Mouse (Mus musculus): ENCODE data around the gene Il4ra. TPM values are rescaled to one million over a fixed set of nuclear protein-coding genes. Genes with fewer than 3 reads are reported as not detected.

The Il4ra gene
- 15.8 and 18.2 TPM in 2 replicates for total RNA-seq (2012; rRNA removed)
- total RNA-seq (2014; rRNA removed): 20.7 and 26.4 TPM in 2 replicates
- polyA plus RNA-seq (2012; ENCODE audit: insufficient read length, low read depth): 25.4 and 27.4 TPM in 2 replicates

DNA sequence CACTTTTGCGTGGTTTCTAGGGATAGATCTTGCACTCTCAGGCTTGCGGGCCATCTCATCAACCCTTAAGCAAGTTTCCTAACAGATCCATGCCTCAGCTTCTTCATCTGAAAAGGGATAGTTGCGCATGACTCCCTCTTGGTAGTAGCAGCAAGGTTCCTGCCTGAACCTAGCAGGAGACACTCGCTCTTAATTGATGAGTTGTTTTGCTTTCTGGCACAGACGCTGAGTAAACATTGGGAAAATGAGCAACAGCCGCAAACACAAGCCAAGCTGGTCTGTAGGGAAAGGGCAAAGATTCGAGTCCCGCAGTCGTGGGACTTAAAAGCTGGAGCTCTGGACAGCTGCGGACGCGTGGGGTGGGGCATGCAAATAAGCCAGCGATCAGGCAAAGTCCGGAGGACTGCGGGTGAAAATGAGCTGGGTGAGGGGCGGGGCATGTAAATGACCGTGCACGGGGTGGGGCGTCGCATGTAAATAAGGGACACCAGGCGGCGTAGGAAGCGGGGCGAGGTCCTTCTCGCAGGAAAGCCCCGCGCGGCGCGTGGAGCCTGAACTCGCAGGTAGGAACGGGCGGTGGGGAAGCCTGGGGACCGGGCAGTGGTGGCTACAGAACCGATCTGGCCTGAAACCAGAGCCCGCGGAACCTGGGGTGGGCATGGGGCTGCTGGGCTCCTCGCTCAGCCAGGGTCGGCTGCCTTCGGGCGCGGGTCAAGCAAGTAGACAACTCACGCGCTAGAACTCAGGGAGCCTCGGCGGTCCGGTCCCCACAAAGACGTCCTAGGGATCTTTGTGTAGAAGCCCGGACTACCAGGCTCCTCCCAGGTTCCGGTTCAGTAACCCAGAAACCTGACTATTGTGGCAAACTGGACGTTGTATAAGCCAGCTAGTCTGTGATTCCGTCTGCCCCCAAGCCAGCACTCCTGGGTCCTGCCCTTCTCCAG is at the start of gene Il4ra:
Il4ra (plus strand) TSS at position 355 of the 944 bp plus-strand sequence.
- no peak within 1 kb of the TSS for H3K27ac ChIP-seq (ENCODE audit: insufficient read depth, low read depth)

DNA sequence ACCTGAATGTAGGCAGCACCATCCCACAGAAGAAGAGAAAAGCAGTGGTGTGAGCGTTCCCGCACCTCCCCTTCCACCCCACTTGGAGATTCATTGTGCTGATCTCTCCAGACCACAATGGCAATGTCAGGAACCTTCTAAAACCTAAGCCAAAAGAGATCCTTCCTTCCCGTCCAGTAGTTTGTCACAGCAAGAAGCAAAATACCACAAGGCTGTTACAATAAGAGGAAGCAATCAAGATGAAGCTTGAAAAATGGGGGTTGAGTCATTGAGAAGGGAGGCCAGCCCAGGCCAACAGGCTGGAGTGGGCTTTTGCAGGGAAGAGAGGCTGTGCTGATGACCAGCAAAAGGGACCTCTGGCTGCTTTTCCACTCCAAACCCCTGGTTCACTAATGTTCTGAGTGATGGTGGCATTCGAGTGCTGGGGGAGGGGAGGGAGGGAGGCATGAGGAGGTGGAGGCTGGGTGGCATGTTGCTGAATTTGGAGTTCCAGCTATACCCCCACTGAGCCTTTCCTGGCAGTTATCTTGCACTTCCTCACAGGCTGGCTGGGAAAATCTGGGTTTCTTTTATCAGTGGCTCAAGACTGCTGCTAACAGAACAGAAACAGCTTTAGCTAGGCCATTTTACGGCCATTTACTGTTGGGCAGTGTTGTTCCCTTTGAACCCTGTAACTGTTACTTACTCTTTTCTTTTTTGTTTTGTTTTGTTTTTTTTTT is 48.4 kb upstream of the Il4ra start:
- H3K27ac ChIP-seq (ENCODE audit: insufficient read depth, low read depth): no peak overlapping the region
- H3K79me2 ChIP-seq (replicated peaks; ENCODE audit: control insufficient read depth, extremely low read depth, insufficient read depth, poor library complexity, severe bottlenecking): no peaks in the 10 kb centered on the region
- no peak overlapping the region for H3K9ac ChIP-seq (ENCODE audit: insufficient read depth, low read depth)
- H3K27me3 ChIP-seq (replicated peaks): no peaks in the 10 kb centered on the region
- H3K4me1 ChIP-seq (ENCODE audit: control insufficient read depth in 1 of 2, insufficient read depth in 2 of 2): peaks cover 4 to 32% of the 10 kb centered on the region in 2 experiments; a peak in 2 of 4 replicates
- no peak overlapping the region for H3K4me3 ChIP-seq (replicated peaks in 1 of 3; ENCODE audit: low read depth in 2 of 3, low read length in 2 of 3, poor library complexity in 1 of 3)
- H3K9me3 ChIP-seq (replicated peaks; ENCODE audit: low read length): no peaks in the 10 kb centered on the region
- in situ Hi-C loops (cut with MboI; ENCODE audit: low pct_ligation_motif_present, low pct_unique_long_range_greater_than_20kb, low sequenced_read_pairs): no loop called here
- H3K36me3 ChIP-seq (replicated peaks in 1 of 2; ENCODE audit: control insufficient read depth in 1 of 2, insufficient read depth in 1 of 2, low read length in 1 of 2): no peaks in the 10 kb centered on the region
- DNase-seq (ENCODE audit: extremely low read depth): no peak
- no peak for TF ChIP-seq E2F4 (IDR thresholded peaks at IDR 0.05; ENCODE audit: insufficient replicate concordance, low read depth, low read length)
- dilution Hi-C loops (cut with MboI; ENCODE audit: extremely low pct_ligation_motif_present, extremely low pct_unique_long_range_greater_than_20kb, low sequenced_read_pairs): no loop called here
- no peak overlapping the region for H3K4me2 ChIP-seq (ENCODE audit: insufficient read depth, low read depth, poor library complexity, severe bottlenecking)

More for the DNA sequence above, at the start of gene Il4ra:
- DNase-seq (ENCODE audit: extremely low read depth): peak; percentile 89
- H3K4me3 ChIP-seq (replicated peaks in 1 of 3; ENCODE audit: low read depth in 2 of 3, low read length in 2 of 3, poor library complexity in 1 of 3): peak within 1 kb of the TSS; percentile 80 to 83 (median 81)
- peaks cover 4% of the 10 kb centered on the region for H3K27me3 ChIP-seq (replicated peaks)
- dilution Hi-C loops (cut with MboI; ENCODE audit: extremely low pct_ligation_motif_present, extremely low pct_unique_long_range_greater_than_20kb, low sequenced_read_pairs): no loop called here
- no peaks in the 10 kb centered on the region for H3K9me3 ChIP-seq (replicated peaks; ENCODE audit: low read length)
- peaks cover 0 to 11% of the 10 kb centered on the region in 2 experiments for H3K36me3 ChIP-seq (replicated peaks in 1 of 2; ENCODE audit: control insufficient read depth in 1 of 2, insufficient read depth in 1 of 2, low read length in 1 of 2)
- TF ChIP-seq CTCF (conservative IDR thresholded peaks at IDR 0.05 in 1 of 2, IDR thresholded peaks at IDR 0.05 in 1 of 2; ENCODE audit: low read depth in 2 of 2, low read length in 2 of 2) (no peak), POLR2A (IDR thresholded peaks at IDR 0.05; ENCODE audit: low read depth, low read length) (peak; percentile 84), MYC (IDR thresholded peaks at IDR 0.05; ENCODE audit: low read depth, low read length) (no peak), MXI1 (IDR thresholded peaks at IDR 0.05; ENCODE audit: low read depth, low read length) (peak; percentile 74; the same call in 1 of the 2 replicates), MAZ (IDR thresholded peaks at IDR 0.05; ENCODE audit: low read depth, low read length) (no peak), ELF1 (IDR thresholded peaks at IDR 0.05; ENCODE audit: low read depth, low read length) (no peak), TCF12 (IDR thresholded peaks at IDR 0.05; ENCODE audit: low read depth, low read length) (peak; percentile 70), ETS1 (conservative IDR thresholded peaks at IDR 0.05; ENCODE audit: low read depth, low read length) (peak; percentile 21; the same call in 1 of the 2 replicates), MAFK (IDR thresholded peaks at IDR 0.05; ENCODE audit: insufficient replicate concordance, low read length) (no peak), ZC3H11A (IDR thresholded peaks at IDR 0.05; ENCODE audit: low read depth, low read length) (no peak), TBP (conservative IDR thresholded peaks at IDR 0.05; ENCODE audit: low read depth, low read length) (no peak), GABPA (IDR thresholded peaks at IDR 0.05; ENCODE audit: insufficient replicate concordance, low read depth, low read length) (no peak), KAT2A (IDR thresholded peaks at IDR 0.05; ENCODE audit: insufficient replicate concordance, low read length) (no peak), MAX (IDR thresholded peaks at IDR 0.05; ENCODE audit: low read length) (peak; percentile 42; the same call in 1 of the 2 replicates), ZMIZ1 (IDR thresholded peaks at IDR 0.05; ENCODE audit: low read depth, low read length) (peak; percentile 55; the same call in 1 of the 2 replicates), EP300 (IDR thresholded peaks at IDR 0.05; ENCODE audit: low read length) (no peak), SIN3A (IDR thresholded peaks at IDR 0.05; ENCODE audit: low read length) (no peak), ZNF384 (IDR thresholded peaks at IDR 0.05; ENCODE audit: low read depth, low read length) (no peak), NELFE (IDR thresholded peaks at IDR 0.05; ENCODE audit: low read depth, low read length) (peak; percentile 66), E2F4 (IDR thresholded peaks at IDR 0.05; ENCODE audit: insufficient replicate concordance, low read depth, low read length) (no peak), BHLHE40 (IDR thresholded peaks at IDR 0.05; ENCODE audit: low read depth, low read length) (peak; percentile 46; the same call in 1 of the 2 replicates), MEF2A (IDR thresholded peaks at IDR 0.05; ENCODE audit: borderline replicate concordance, low read depth, low read length) (no peak; the same call in 1 of the 2 replicates), ZKSCAN1 (IDR thresholded peaks at IDR 0.05; ENCODE audit: borderline replicate concordance, low read depth, low read length) (no peak), NRF1 (IDR thresholded peaks at IDR 0.05; ENCODE audit: low read depth, low read length) (no peak; the same call in 1 of the 2 replicates), JUND (conservative IDR thresholded peaks at IDR 0.05; ENCODE audit: low read depth, low read length) (no peak), RCOR1 (conservative IDR thresholded peaks at IDR 0.05; ENCODE audit: low read depth, low read length) (no peak), IRF4 (IDR thresholded peaks at IDR 0.05; ENCODE audit: low read depth, low read length) (no peak)
- H3K9ac ChIP-seq (ENCODE audit: insufficient read depth, low read depth): peak within 1 kb of the TSS; percentile 79
- peak within 1 kb of the TSS; percentile 63 for H3K4me2 ChIP-seq (ENCODE audit: insufficient read depth, low read depth, poor library complexity, severe bottlenecking)
- peaks cover 10% of the 10 kb centered on the region for H3K79me2 ChIP-seq (replicated peaks; ENCODE audit: control insufficient read depth, extremely low read depth, insufficient read depth, poor library complexity, severe bottlenecking)
- peaks cover 41 to 57% of the 10 kb centered on the region in 2 experiments for H3K4me1 ChIP-seq (ENCODE audit: control insufficient read depth in 1 of 2, insufficient read depth in 2 of 2)
- in situ Hi-C loops (cut with MboI; ENCODE audit: low pct_ligation_motif_present, low pct_unique_long_range_greater_than_20kb, low sequenced_read_pairs): loop anchor here (5.0 kb wide), 2 partner anchors 35 to 65 kb away; no protein-coding TSS in a partner anchor
